Mouse (Mus musculus): ENCODE measurements at regions not wholly inside any gene's neighbourhood (a gene's known extent, or its start where the extent isn't known, plus 50 kb on each side); places are given as distances from the start of the nearest gene placed in this dataset.

GRCm38 (mm10) chr10:118011687-118012567 is 129.7 kb upstream of the Mdm1 start:
- Histone ChIP-seq H3K4me1 (ENCODE audit: control insufficient read depth, insufficient read depth, low read length) (no peaks in the 10 kb centered on the region), H3K4me2 (ENCODE audit: low read depth) (no peak overlapping the region), H3K9ac (ENCODE audit: low read length) (no peak overlapping the region), H3K27me3 (ENCODE audit: control insufficient read depth, insufficient read depth, low read length) (no peaks in the 10 kb centered on the region), H3K4me3 (ENCODE audit: low read depth, low read length) (no peak overlapping the region), H3K36me3 (ENCODE audit: control insufficient read depth, insufficient read depth, low read length) (no peaks in the 10 kb centered on the region), H3K27ac (ENCODE audit: low read depth, low read length) (no peak overlapping the region), H3K9me3 (ENCODE audit: control insufficient read depth, low read length) (no peaks in the 10 kb centered on the region)
- ATAC-seq (ENCODE audit: insufficient read depth, low FRiP score, low TSS enrichment) (no peak), DNase-seq (ENCODE audit: low spot score) (no peak)
- WGBS = 83% methylated on average over 10 of the region's 10 CpGs

GRCm38 (mm10) chr10:118028831-118029230 is 112.8 kb upstream of the Mdm1 start:
- Histone ChIP-seq H3K9ac (ENCODE audit: low read length) (no peak overlapping the region), H3K4me2 (ENCODE audit: low read depth) (no peak overlapping the region), H3K4me1 (ENCODE audit: control insufficient read depth, insufficient read depth, low read length) (no peaks in the 10 kb centered on the region), H3K27ac (ENCODE audit: low read depth, low read length) (no peak overlapping the region), H3K36me3 (ENCODE audit: control insufficient read depth, insufficient read depth, low read length) (no peaks in the 10 kb centered on the region), H3K4me3 (ENCODE audit: low read depth, low read length) (no peak overlapping the region), H3K9me3 (ENCODE audit: control insufficient read depth, low read length) (no peaks in the 10 kb centered on the region), H3K27me3 (ENCODE audit: control insufficient read depth, insufficient read depth, low read length) (no peaks in the 10 kb centered on the region)
- no peak for ATAC-seq (ENCODE audit: insufficient read depth, low FRiP score, low TSS enrichment)
- no peak for DNase-seq (ENCODE audit: low spot score)
- 89% methylated on average over 9 of the region's 9 CpGs for WGBS

GRCm38 (mm10) chr10:118034401-118034800 is 107.2 kb upstream of the Mdm1 start:
- ATAC-seq (ENCODE audit: insufficient read depth, low FRiP score, low TSS enrichment) (no peak), DNase-seq (ENCODE audit: low spot score) (no peak)
- no peaks in the 10 kb centered on the region for H3K9me3 ChIP-seq (ENCODE audit: control insufficient read depth, low read length)
- no peak overlapping the region for H3K4me3 ChIP-seq (ENCODE audit: low read depth, low read length)
- H3K4me2 ChIP-seq (ENCODE audit: low read depth) = no peak overlapping the region
- no peak overlapping the region for H3K27ac ChIP-seq (ENCODE audit: low read depth, low read length)
- no peaks in the 10 kb centered on the region for H3K4me1 ChIP-seq (ENCODE audit: control insufficient read depth, insufficient read depth, low read length)
- no peaks in the 10 kb centered on the region for H3K27me3 ChIP-seq (ENCODE audit: control insufficient read depth, insufficient read depth, low read length)
- 81% methylated on average over 17 of the region's 17 CpGs for WGBS
- no peak overlapping the region for H3K9ac ChIP-seq (ENCODE audit: low read length)
- H3K36me3 ChIP-seq (ENCODE audit: control insufficient read depth, insufficient read depth, low read length) = no peaks in the 10 kb centered on the region

- H3K9ac ChIP-seq (ENCODE audit: low read length) = no peak overlapping the region
- no peak overlapping the region for H3K4me3 ChIP-seq (ENCODE audit: low read depth, low read length)
- no peak overlapping the region for H3K27ac ChIP-seq (ENCODE audit: low read depth, low read length)
- H3K36me3 ChIP-seq (ENCODE audit: control insufficient read depth, insufficient read depth, low read length) = no peaks in the 10 kb centered on the region
- no peak for DNase-seq (ENCODE audit: low spot score)
- no peak overlapping the region for H3K4me2 ChIP-seq (ENCODE audit: low read depth)
- 90% methylated on average over 13 of the region's 13 CpGs for WGBS
- ATAC-seq (ENCODE audit: insufficient read depth, low FRiP score, low TSS enrichment) = no peak
- H3K9me3 ChIP-seq (ENCODE audit: control insufficient read depth, low read length) = no peaks in the 10 kb centered on the region
- no peaks in the 10 kb centered on the region for H3K4me1 ChIP-seq (ENCODE audit: control insufficient read depth, insufficient read depth, low read length)
- no peaks in the 10 kb centered on the region for H3K27me3 ChIP-seq (ENCODE audit: control insufficient read depth, insufficient read depth, low read length)
Observed at GRCm38 (mm10) chr10:118035035-118035434, 106.6 kb upstream of the Mdm1 start.

GRCm38 (mm10) chr10:118038465-118038864 is 103.1 kb upstream of the Mdm1 start:
- Histone ChIP-seq H3K4me2 (ENCODE audit: low read depth) (no peak overlapping the region), H3K4me1 (ENCODE audit: control insufficient read depth, insufficient read depth, low read length) (no peaks in the 10 kb centered on the region), H3K9ac (ENCODE audit: low read length) (no peak overlapping the region), H3K4me3 (ENCODE audit: low read depth, low read length) (no peak overlapping the region), H3K9me3 (ENCODE audit: control insufficient read depth, low read length) (no peaks in the 10 kb centered on the region), H3K27me3 (ENCODE audit: control insufficient read depth, insufficient read depth, low read length) (no peaks in the 10 kb centered on the region), H3K27ac (ENCODE audit: low read depth, low read length) (no peak overlapping the region), H3K36me3 (ENCODE audit: control insufficient read depth, insufficient read depth, low read length) (no peaks in the 10 kb centered on the region)
- ATAC-seq (ENCODE audit: insufficient read depth, low FRiP score, low TSS enrichment) = no peak
- DNase-seq (ENCODE audit: low spot score) = no peak
- 93% methylated on average over 10 of the region's 10 CpGs for WGBS

GRCm38 (mm10) chr10:118039056-118039455 is 102.6 kb upstream of the Mdm1 start:
- no peak overlapping the region for H3K27ac ChIP-seq (ENCODE audit: low read depth, low read length)
- H3K36me3 ChIP-seq (ENCODE audit: control insufficient read depth, insufficient read depth, low read length) = no peaks in the 10 kb centered on the region
- no peaks in the 10 kb centered on the region for H3K27me3 ChIP-seq (ENCODE audit: control insufficient read depth, insufficient read depth, low read length)
- H3K9me3 ChIP-seq (ENCODE audit: control insufficient read depth, low read length) = no peaks in the 10 kb centered on the region
- no peak overlapping the region for H3K4me3 ChIP-seq (ENCODE audit: low read depth, low read length)
- DNase-seq (ENCODE audit: low spot score) = no peak
- WGBS = 87% methylated on average over 4 of the region's 4 CpGs
- H3K9ac ChIP-seq (ENCODE audit: low read length) = no peak overlapping the region
- no peaks in the 10 kb centered on the region for H3K4me1 ChIP-seq (ENCODE audit: control insufficient read depth, insufficient read depth, low read length)
- H3K4me2 ChIP-seq (ENCODE audit: low read depth) = no peak overlapping the region
- ATAC-seq (ENCODE audit: insufficient read depth, low FRiP score, low TSS enrichment) = no peak

- WGBS = 89% methylated on average over 3 of the region's 3 CpGs
- H3K9ac ChIP-seq (ENCODE audit: low read length) = no peak overlapping the region
- H3K4me1 ChIP-seq (ENCODE audit: control insufficient read depth, insufficient read depth, low read length) = no peaks in the 10 kb centered on the region
- H3K36me3 ChIP-seq (ENCODE audit: control insufficient read depth, insufficient read depth, low read length) = no peaks in the 10 kb centered on the region
- H3K27me3 ChIP-seq (ENCODE audit: control insufficient read depth, insufficient read depth, low read length) = no peaks in the 10 kb centered on the region
- no peak overlapping the region for H3K4me2 ChIP-seq (ENCODE audit: low read depth)
- H3K27ac ChIP-seq (ENCODE audit: low read depth, low read length) = no peak overlapping the region
- H3K9me3 ChIP-seq (ENCODE audit: control insufficient read depth, low read length) = no peaks in the 10 kb centered on the region
- no peak overlapping the region for H3K4me3 ChIP-seq (ENCODE audit: low read depth, low read length)
- no peak for DNase-seq (ENCODE audit: low spot score)
- no peak for ATAC-seq (ENCODE audit: insufficient read depth, low FRiP score, low TSS enrichment)
Observed at GRCm38 (mm10) chr10:118041068-118041467, 100.5 kb upstream of the Mdm1 start.

- DNase-seq (ENCODE audit: low spot score) (no peak), ATAC-seq (ENCODE audit: insufficient read depth, low FRiP score, low TSS enrichment) (no peak)
- H3K27me3 ChIP-seq (ENCODE audit: control insufficient read depth, insufficient read depth, low read length) = no peaks in the 10 kb centered on the region
- H3K9ac ChIP-seq (ENCODE audit: low read length) = no peak overlapping the region
- no peak overlapping the region for H3K27ac ChIP-seq (ENCODE audit: low read depth, low read length)
- no peaks in the 10 kb centered on the region for H3K9me3 ChIP-seq (ENCODE audit: control insufficient read depth, low read length)
- H3K4me1 ChIP-seq (ENCODE audit: control insufficient read depth, insufficient read depth, low read length) = no peaks in the 10 kb centered on the region
- H3K4me3 ChIP-seq (ENCODE audit: low read depth, low read length) = no peak overlapping the region
- 70% methylated on average over 13 of the region's 13 CpGs for WGBS
- H3K36me3 ChIP-seq (ENCODE audit: control insufficient read depth, insufficient read depth, low read length) = no peaks in the 10 kb centered on the region
- H3K4me2 ChIP-seq (ENCODE audit: low read depth) = no peak overlapping the region
Observed at GRCm38 (mm10) chr10:118043761-118044160, 97.8 kb upstream of the Mdm1 start.

- Histone ChIP-seq H3K27me3 (ENCODE audit: control insufficient read depth, insufficient read depth, low read length) (no peaks in the 10 kb centered on the region), H3K36me3 (ENCODE audit: control insufficient read depth, insufficient read depth, low read length) (no peaks in the 10 kb centered on the region), H3K27ac (ENCODE audit: low read depth, low read length) (no peak overlapping the region), H3K9ac (ENCODE audit: low read length) (no peak overlapping the region), H3K4me2 (ENCODE audit: low read depth) (no peak overlapping the region), H3K9me3 (ENCODE audit: control insufficient read depth, low read length) (no peaks in the 10 kb centered on the region), H3K4me3 (ENCODE audit: low read depth, low read length) (no peak overlapping the region), H3K4me1 (ENCODE audit: control insufficient read depth, insufficient read depth, low read length) (no peaks in the 10 kb centered on the region)
- ATAC-seq (ENCODE audit: insufficient read depth, low FRiP score, low TSS enrichment) (no peak), DNase-seq (ENCODE audit: low spot score) (no peak)
- WGBS = 32% methylated on average over 3 of the region's 3 CpGs
Observed at GRCm38 (mm10) chr10:118044840-118045239, 96.8 kb upstream of the Mdm1 start.

Data from neural tube, embryonic 11.5 days (tissue).